Mouse (Mus musculus): ENCODE data around the gene Arvcf. TPM values are rescaled to one million over a fixed set of nuclear protein-coding genes. Genes with fewer than 3 reads are reported as not detected.

Arvcf gene
- total RNA-seq, 2 experiments from 2014 or later: 16.4 to 27.9 TPM

DNA sequence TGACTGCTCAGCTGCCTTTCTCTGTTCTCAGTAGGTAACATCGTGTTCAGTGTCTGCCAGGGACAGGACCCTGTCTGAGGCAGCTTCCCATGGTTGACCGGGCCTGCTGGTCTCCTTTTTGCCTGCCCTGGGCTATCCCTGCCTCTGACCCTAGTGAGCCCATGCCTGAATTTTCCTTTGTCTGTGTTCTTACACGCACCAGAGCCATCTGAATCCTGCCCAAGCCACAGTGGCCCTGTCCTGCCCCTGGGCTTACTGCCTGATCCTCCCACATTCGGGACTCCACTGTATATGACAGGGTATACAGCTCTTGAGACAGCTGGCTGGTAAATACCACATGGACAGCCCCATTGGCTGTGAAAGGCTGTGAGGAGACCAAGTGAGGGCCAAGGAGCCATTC lies 61.8 kb downstream of the Arvcf start:
- DNase-seq: no peak

DNA sequence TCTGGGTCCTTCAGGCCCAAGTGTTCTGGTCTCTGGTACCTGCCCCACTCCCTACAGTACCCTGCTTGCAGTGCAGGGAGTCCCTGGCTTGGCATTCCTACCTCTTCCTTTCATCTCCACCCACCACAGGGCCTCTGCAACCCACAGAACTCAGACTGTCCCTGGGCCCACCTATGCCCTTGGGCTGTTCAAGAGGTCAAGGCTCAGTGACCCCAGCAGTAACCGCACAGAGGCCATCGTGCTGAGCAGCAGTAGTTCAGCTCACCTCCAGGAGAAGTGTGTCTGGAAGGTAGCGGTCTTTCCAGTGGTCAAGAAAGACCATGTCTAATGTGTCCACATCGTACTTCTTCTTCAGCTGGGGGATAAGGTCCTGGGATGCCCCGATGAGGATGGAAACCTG lies 62.4 kb downstream of the Arvcf start:
- DNase-seq: no peak

GRCm38 (mm10) chr16:18411026-18411649 lies 63.2 kb downstream of the Arvcf start:
- no peak for DNase-seq

GRCm38 (mm10) chr16:18411802-18412476 lies 64.0 kb downstream of the Arvcf start:
- no peak for DNase-seq

DNA sequence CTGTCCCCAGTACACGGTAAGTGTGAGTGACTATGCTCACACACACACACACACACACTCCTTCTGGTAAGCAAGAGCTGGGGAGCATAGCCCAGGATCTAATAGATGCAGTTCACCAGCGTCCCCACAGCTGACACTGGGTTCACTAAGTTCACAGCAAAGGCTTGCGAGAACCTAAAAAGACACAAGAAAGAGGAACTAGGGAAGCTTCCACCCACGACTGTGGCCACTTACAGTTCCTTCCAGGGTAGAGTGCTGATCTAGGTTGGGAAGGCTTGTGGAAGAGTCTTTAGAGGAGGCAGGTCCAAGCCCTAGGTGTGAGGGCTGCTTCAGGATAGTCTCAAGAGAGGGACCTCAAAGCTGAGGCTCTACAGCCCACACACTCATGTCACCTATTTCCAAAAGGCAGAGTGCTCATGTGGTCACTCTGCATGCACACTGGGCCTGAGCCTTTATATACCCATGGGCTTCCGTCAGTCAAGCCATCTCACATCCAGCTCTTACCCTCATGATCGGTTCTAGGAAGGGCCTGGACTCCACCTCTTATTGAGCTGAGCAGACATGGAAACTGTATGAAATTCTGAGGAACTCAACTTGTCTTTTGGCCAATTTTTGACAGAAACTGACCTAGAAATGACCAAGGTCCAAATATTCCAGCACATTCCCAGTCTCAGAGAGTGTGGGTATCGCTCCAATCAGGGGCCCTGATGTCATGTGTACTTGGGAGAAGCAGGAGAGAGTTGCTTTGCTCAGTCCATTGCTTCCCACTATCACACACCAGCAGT lies 65.2 kb downstream of the Arvcf start:
- DNase-seq: no peak

DNA sequence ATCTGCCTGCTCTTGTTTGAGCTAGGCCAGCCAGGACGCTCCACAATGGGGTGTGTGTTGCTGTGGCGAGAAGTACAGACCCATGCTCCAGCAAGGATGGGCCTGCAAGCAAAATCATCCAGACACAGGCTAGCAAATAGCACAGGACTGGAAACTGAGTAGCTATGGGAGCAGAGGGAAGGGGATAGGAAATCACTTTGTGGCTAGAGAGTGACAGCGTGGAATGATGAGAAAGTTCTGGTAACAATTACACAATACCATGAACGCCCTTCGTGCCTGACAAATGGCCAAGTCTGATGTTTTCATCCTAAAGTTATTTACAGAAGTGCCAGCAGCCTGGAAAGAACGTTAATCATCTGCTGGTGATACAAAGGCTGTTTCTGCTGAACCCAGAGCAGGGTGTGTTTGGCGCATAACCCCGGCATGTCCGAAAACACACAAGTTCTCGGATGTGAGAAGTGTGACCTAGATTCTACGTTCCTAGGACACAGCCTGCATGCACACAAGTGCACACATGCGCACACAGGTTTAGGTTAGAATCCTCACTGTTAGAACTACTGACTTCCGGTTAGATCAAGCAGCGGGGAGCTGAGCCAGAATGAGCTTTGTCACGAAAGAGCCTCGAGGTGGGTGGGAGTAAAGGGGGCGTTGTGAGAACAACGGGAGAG lies 68.2 kb downstream of the Arvcf start:
- DNase-seq: no peak

GRCm38 (mm10) chr16:18416837-18417236 lies 68.9 kb downstream of the Arvcf start:
- no peak for DNase-seq

DNA sequence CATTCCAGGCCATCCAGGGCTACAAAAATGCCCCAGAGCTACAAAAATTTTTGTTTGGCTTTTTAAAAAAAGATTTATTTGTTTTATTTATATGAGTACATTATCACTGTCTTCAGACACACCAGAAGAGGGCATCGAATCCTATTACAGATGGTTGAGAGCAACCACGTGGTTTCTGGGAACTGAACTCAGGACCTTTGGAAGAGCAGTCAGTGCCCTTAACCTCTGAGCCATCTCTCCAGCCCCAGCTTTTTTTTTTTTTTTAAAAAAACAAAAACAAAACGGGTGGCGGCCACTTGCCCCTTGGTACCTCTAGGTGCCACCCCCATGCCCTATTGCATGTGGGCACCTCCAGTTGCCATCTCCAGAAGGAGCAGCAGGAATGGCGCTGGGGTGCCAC lies 69.5 kb downstream of the Arvcf start:
- DNase-seq: no peak

GRCm38 (mm10) chr16:18418756-18419602 lies 71.0 kb downstream of the Arvcf start:
- DNase-seq: no peak

GRCm38 (mm10) chr16:18419603-18420026 lies 71.6 kb downstream of the Arvcf start:
- no peak for DNase-seq

DNA sequence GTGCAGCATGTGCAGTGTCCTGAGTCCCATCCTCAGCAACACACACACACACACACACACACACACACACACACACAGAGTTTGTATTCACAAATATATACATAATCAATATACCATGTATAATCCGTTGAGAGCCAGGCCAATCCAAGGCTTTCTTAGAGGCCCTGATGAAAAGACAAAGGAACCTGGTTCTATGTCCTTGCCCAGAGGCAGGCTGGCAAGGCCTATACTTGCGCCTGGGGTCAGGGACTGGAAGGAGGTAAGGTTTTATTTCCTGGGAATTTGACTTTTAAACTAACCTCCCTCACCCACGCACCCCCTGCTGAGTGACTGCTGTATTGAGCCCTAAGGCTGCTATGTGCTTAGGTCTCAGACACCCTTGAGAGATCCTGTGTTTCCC lies 72.6 kb downstream of the Arvcf start:
- DNase-seq: no peak

GRCm38 (mm10) chr16:18423203-18423914 lies 75.4 kb downstream of the Arvcf start:
- no peak for DNase-seq

DNA sequence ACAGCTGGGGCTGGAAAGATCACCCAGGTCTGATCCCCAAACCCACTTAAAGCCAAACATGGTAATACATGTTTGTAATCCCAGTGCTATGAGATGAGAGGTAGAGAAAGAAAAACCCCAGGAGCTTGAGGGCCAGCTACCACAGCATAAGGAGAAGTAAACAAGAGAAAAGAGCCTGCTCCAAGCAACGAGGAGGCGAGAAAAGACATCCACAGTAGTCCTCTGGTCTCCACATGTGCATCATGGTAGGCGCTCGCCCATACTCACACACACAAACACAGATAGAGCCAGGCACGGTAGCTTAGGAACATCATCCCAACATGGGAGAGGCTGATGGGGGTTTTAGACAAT lies 75.9 kb downstream of the Arvcf start:
- DNase-seq: no peak

DNA sequence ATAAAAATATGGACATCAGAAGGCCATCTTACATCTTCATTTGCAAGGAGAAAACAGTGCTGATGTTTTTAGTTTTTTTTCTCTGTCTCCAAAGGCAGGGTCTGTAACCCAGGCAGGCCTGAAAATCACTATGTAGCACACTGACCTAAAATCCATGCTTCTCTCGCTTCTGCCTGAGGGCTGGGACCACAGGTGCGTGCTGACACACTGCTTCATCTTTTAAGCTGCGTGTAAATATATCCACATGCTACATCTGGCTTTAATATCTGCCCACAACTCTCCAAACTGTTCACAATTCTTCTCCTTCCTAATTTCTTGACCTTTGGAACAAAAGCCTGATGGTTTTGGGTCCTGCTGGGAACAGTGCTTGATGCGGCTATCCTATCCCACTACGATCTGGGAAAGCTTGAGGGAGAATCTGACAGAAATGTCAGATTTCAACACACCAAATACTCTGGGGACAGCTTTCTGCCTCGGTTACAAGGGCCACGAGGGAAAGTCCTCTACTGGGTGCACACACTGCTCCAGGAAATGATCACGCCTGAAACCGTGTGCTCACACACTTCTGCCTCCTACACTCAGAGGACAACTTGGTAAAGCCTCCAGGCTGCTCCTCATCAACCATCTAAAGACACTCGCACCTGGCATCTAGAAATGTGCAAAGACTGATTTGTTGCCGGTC lies 76.5 kb downstream of the Arvcf start:
- no peak for DNase-seq

DNA sequence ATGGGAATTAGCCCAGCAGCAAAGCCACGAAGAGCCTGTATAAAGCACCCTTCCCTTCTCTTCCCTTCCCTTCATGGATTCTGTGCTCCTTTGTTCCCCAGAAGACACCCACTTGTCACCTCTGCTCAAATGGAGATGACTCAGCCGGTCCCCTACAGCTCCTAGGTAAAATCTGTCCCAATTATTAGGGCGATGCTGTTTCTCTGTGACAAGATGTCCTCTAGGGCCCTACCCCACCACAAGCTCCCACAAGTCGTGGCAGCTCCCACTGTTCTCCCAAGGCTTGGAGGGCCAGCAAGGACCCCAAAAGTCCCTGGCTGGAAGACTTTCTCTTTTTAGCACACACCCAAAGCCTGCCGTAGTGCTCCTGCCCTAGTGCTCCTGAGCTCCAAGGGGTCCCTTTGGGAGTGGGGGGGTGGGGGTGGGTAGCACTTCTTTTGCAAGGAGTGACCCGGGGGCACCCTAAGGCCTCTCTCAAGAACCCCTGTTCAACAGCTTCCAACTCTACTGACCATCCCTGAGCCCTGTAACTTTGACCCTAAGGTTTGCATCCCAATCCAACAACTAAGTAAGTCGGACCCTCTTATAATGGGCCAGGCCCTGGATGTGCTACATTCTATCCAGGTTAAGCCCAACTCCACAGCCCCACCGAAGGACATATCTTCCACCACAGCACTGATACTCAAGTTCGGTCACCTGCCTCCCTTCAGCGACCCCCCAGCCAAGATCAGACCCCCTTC lies 77.7 kb downstream of the Arvcf start:
- DNase-seq: no peak

- DNase-seq: peak; percentile 73
These were observed 78.3 kb downstream of the Arvcf start, which contains the start of gene Txnrd2 for GRCm38 (mm10) chr16:18426215-18426791. Txnrd2 (plus strand) TSS chr16:18426384.

DNA sequence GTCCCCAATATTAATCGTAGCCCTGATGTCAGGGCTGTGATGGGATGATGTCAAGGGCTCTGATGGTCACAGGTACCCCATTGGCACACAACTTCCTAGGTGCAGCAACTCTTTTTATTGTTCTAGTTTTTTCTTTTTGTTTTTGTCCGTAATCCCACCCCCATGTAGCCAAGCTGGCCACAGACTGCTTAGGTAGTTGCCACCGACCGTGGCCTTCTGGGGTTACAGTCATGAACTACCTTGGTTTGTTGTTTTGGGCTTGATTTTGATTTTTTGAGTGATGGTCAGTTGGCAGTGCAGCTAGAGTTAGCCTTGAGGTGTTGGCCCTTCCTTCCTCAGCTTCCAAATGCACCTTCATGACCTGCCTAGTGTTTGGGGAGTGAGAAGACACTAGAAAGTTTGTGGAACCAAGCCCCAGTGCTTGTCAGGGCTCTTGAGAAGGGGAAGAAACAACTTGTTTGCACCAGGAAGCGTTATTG lies 78.9 kb downstream of the Arvcf start, which contains the start of gene Comt:
Gene Comt, minus strand, starts transcription at position 51 of the 479 bp plus-strand sequence.
- no peak for DNase-seq

DNA sequence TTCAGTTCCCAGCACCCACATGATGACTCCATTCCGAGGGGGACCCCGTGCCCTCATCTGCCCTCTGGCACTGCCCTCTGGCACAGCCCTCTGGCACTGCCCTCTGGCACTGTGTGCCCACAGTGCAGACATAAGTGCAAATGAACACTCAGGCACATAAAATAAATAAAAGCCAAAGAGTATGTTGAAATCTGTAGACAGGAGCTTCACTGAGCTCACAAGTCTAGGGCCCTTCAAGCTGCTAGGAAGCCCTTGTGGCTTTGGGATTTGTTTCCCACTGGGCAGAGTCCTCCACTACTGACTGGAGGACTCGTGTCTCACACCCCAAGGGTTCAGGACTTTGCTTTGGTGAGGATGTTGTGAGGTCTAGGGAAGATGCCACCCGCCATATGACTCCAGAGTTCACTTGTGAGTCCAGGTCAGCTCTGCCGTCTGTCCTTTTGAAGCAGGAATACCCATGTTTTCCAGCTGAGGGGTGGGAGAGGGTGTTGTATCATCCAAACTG lies 80.1 kb downstream of the Arvcf start:
- no peak for DNase-seq

DNA sequence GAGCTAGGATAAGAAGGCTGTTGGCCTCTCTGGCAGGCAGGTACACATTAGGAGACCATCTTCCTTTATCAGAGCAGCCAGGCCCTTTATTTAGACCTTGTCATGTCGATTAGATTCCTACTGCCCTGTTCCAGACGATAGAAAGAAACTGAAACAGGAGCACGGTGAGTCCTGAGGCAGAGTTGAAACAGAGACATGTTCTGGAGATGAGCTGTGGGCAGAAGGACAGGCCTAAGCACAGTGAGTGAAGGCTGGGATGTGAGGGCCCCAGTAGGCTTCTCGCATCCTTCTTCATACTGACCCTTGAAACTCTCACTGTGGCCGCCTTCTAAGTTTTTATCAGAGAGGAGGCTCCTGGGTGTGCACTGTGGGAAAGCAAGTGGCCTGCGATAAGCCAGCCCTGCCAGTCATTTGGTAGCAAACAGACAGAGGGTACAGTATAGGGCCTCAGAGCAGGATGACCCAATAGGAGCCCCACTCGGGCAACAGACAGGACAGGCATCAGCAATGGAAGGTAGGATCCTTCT lies 80.6 kb downstream of the Arvcf start:
- DNase-seq: no peak

Data from gastrocnemius, postnatal 10 days (tissue).